Mouse (Mus musculus): ENCODE measurements at regions not wholly inside any gene's neighbourhood (a gene's known extent, or its start where the extent isn't known, plus 50 kb on each side); places are given as distances from the start of the nearest gene placed in this dataset.

- H3K27me3 ChIP-seq (replicated peaks) = no peaks in the 10 kb centered on the region
- WGBS (ENCODE audit: insufficient replicate concordance) = 40% methylated on average over 7 of the region's 7 CpGs
- no peaks in the 10 kb centered on the region for H3K9me3 ChIP-seq (replicated peaks)
- H3K36me3 ChIP-seq = no peaks in the 10 kb centered on the region
- H3K27ac ChIP-seq = peak overlapping the region; percentile 96
- H3K4me3 ChIP-seq = no peak overlapping the region
- peak overlapping the region; percentile 32; the same call in 1 of the 2 replicates for H3K4me2 ChIP-seq
- ATAC-seq = peak; percentile 58
- H3K4me1 ChIP-seq = peaks cover 81% of the 10 kb centered on the region
- H3K9ac ChIP-seq = peak overlapping the region; percentile 69
Measured at GRCm38 (mm10) chr11:31810011-31810786, 61.8 kb upstream of the Cpeb4 start.

GRCm38 (mm10) chr11:31812215-31812614 is 59.8 kb upstream of the Cpeb4 start:
- 6% methylated on average over 9 of the region's 9 CpGs for WGBS (ENCODE audit: insufficient replicate concordance)
- Histone ChIP-seq H3K4me3 (peak overlapping the region; percentile 9; the same call in 1 of the 2 replicates), H3K27ac (peak overlapping the region; percentile 96), H3K4me1 (peaks cover 73% of the 10 kb centered on the region), H3K9ac (peak overlapping the region; percentile 69), H3K27me3 (replicated peaks) (no peaks in the 10 kb centered on the region), H3K9me3 (replicated peaks) (no peaks in the 10 kb centered on the region), H3K4me2 (peak overlapping the region; percentile 50), H3K36me3 (no peaks in the 10 kb centered on the region)
- peak; percentile 89 for ATAC-seq

- no peaks in the 10 kb centered on the region for H3K27me3 ChIP-seq (replicated peaks)
- H3K9me3 ChIP-seq (replicated peaks) = no peaks in the 10 kb centered on the region
- no peak overlapping the region for H3K4me2 ChIP-seq
- peaks cover 49% of the 10 kb centered on the region for H3K4me1 ChIP-seq
- H3K4me3 ChIP-seq = no peak overlapping the region
- H3K27ac ChIP-seq = 0 out of 2 replicates have a peak overlapping the region, but pooled peaks have one; percentile 26
- H3K9ac ChIP-seq = no peak overlapping the region
- no peak for ATAC-seq
- 50% methylated on average over 4 of the region's 4 CpGs for WGBS (ENCODE audit: insufficient replicate concordance)
- no peaks in the 10 kb centered on the region for H3K36me3 ChIP-seq
Measured at GRCm38 (mm10) chr11:31814616-31815015, 57.4 kb upstream of the Cpeb4 start.

- Histone ChIP-seq H3K4me2 (no peak overlapping the region), H3K27me3 (replicated peaks) (no peaks in the 10 kb centered on the region), H3K36me3 (no peaks in the 10 kb centered on the region), H3K9me3 (replicated peaks) (no peaks in the 10 kb centered on the region), H3K9ac (no peak overlapping the region), H3K4me3 (no peak overlapping the region), H3K27ac (peak overlapping the region; percentile 52; the same call in 1 of the 2 replicates), H3K4me1 (peaks cover 47% of the 10 kb centered on the region)
- ATAC-seq = no peak
- 76% methylated on average over 12 of the region's 12 CpGs for WGBS (ENCODE audit: insufficient replicate concordance)
Measured at GRCm38 (mm10) chr11:31815855-31816488, 56.0 kb upstream of the Cpeb4 start.

GRCm38 (mm10) chr11:31818032-31818431 is 54.0 kb upstream of the Cpeb4 start:
- WGBS (ENCODE audit: insufficient replicate concordance) = 77% methylated on average over 7 of the region's 7 CpGs
- H3K9ac ChIP-seq = no peak overlapping the region
- no peaks in the 10 kb centered on the region for H3K27me3 ChIP-seq (replicated peaks)
- no peaks in the 10 kb centered on the region for H3K9me3 ChIP-seq (replicated peaks)
- no peak overlapping the region for H3K4me2 ChIP-seq
- no peak overlapping the region for H3K4me3 ChIP-seq
- H3K27ac ChIP-seq = no peak overlapping the region
- peaks cover 47% of the 10 kb centered on the region for H3K4me1 ChIP-seq
- ATAC-seq = no peak
- H3K36me3 ChIP-seq = no peaks in the 10 kb centered on the region

GRCm38 (mm10) chr11:31819964-31820363 is 52.0 kb upstream of the Cpeb4 start:
- no peak overlapping the region for H3K27ac ChIP-seq
- no peak overlapping the region for H3K4me3 ChIP-seq
- no peaks in the 10 kb centered on the region for H3K27me3 ChIP-seq (replicated peaks)
- no peak overlapping the region for H3K9ac ChIP-seq
- no peak for ATAC-seq
- WGBS (ENCODE audit: insufficient replicate concordance) = 79% methylated on average over 4 of the region's 4 CpGs
- no peaks in the 10 kb centered on the region for H3K36me3 ChIP-seq
- H3K4me1 ChIP-seq = peaks cover 50% of the 10 kb centered on the region
- H3K9me3 ChIP-seq (replicated peaks) = no peaks in the 10 kb centered on the region
- H3K4me2 ChIP-seq = no peak overlapping the region

GRCm38 (mm10) chr11:31821479-31822411 is 50.3 kb upstream of the Cpeb4 start:
- Histone ChIP-seq H3K4me2 (no peak overlapping the region), H3K9me3 (replicated peaks) (no peaks in the 10 kb centered on the region), H3K9ac (no peak overlapping the region), H3K27ac (peak overlapping the region; percentile 8), H3K36me3 (no peaks in the 10 kb centered on the region), H3K4me3 (no peak overlapping the region), H3K27me3 (replicated peaks) (no peaks in the 10 kb centered on the region), H3K4me1 (peaks cover 67% of the 10 kb centered on the region)
- WGBS (ENCODE audit: insufficient replicate concordance) = 43% methylated on average over 12 of the region's 12 CpGs
- ATAC-seq = no peak

Measured in liver, embryonic 12.5 days (tissue).